ENCODE assay signal across 8 mouse cellular contexts in the genomic region with DNA sequence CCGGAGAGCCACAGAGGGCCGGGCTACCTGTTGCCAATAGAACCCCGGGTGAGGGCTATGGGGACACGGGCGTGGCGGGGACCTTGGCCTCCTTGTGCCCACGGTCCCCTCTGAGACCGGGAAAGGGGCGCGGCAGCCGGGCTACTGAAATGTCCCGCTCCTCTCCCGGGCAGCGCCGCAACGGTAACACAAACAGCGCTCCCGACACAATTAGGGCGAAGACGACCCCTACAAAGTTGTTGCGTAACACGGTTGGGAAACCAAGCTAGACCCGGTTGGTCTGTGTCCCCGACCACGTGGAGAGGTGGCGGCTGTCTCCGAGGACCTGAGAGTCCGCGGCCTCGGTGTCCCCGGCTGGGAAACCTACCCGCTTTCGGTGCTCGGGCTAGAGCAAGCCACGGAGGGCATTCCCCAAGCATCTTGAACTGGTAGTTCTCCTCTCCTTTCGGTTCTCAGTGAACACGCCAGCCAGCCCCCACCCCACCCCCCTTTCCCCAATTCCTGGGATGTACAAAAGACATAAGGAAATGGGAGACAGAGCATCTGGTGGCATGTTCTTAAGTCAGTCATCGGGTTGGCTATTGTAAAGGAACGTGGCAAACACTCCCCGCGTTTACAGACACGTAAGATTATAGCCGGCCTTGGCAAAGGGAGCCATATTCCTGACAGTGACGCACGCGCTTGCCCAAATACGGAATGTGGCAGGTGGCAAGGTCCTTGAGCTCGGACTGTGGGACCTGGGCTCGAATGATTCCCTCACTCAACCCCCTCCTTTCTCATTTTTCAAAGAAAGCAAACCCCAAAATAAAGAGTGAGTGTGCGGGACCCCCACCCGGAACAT. TPM values are rescaled to one million over a fixed set of nuclear protein-coding genes. Genes with fewer than 3 reads are reported as not detected.
DNase-seq lines count a peak whose midpoint lies in the region; ATAC-seq lines count a peak whose summit lies in the region.

No protein-coding gene starts in this region.

- 1% methylated on average over 51 of the region's 51 CpGs for WGBS in hindbrain, embryonic 12.5 days

- H3K4me1 ChIP-seq in hindbrain, embryonic 12.5 days, result peaks cover 21% of the 10 kb centered on the region

- H3K9me3 ChIP-seq in hindbrain, embryonic 12.5 days (replicated peaks), result no peaks in the 10 kb centered on the region

- no peak; the same call in 1 of the 2 replicates for ATAC-seq in hindbrain, embryonic 12.5 days (ENCODE audit: low FRiP score)
- no peak for ATAC-seq in activated CD4-positive, CD25-positive, alpha-beta regulatory T cell, adult 4 months

- H3K4me2 ChIP-seq in hindbrain, embryonic 12.5 days (replicated peaks), result peak overlapping the region; percentile 94

- H3K4me3 ChIP-seq in hindbrain, embryonic 12.5 days, result peak overlapping the region; percentile 84

- H3K9ac ChIP-seq in hindbrain, embryonic 12.5 days, result peak overlapping the region; percentile 89

- no peaks in the 10 kb centered on the region for H3K36me3 ChIP-seq in hindbrain, embryonic 12.5 days

- H3K27ac ChIP-seq in hindbrain, embryonic 12.5 days, result peak overlapping the region; percentile 60; the same call in 1 of the 2 replicates

- peaks cover 6% of the 10 kb centered on the region; the same call in 1 of the 2 replicates for H3K27me3 ChIP-seq in hindbrain, embryonic 12.5 days

- DNase-seq in NIH3T3 (ENCODE audit: low read depth), result peak; percentile 83
- peak; percentile 76 for DNase-seq in cerebellum, adult 11-12 months
- peak; percentile 30 for DNase-seq in forelimb bud, embryonic 11.5 days (ENCODE audit: low read depth, low spot score)
- peak; percentile 43 for DNase-seq in left cerebral cortex, adult 8-10 months (ENCODE audit: low spot score in 2 of 2)
- DNase-seq in lung, postnatal 4 days, result peak; percentile 58 to 66
- DNase-seq in right cerebral cortex, adult 2 months (ENCODE audit: low spot score in 2 of 2), result peak; percentile 63 to 72

RNA-seq across cellular contexts. Expression of gene Nfil3, which starts 0.8 kb away (rescaled TPM):
- polyA plus RNA-seq in hindbrain, embryonic 12.5 days (2016; fragmentation: Nextera tagmentation; extraction: Ambion mirVana), result 39.6 and 44.7 TPM in 2 replicates
- total RNA-seq in left cerebral cortex, adult 8-10 months (2022), result 10 to 100 TPM in 3 of 4 experiments, 1 to 10 TPM in 1; 9.5 to 11.4 (median 10.7) TPM
- 1 to 10 TPM; 3.7 to 4.2 TPM for polyA plus RNA-seq in activated CD4-positive, CD25-positive, alpha-beta regulatory T cell, adult 4 months (2017; shearing (Covaris generic))

RNA-seq across cellular contexts. Expression of gene Auh, which starts 52.2 kb away (rescaled TPM):
- 47.7 and 50.6 TPM in 2 replicates for polyA plus RNA-seq in hindbrain, embryonic 12.5 days (2016; fragmentation: Nextera tagmentation; extraction: Ambion mirVana)
- 100 to 1,000 TPM in 3 of 4 experiments, 10 to 100 TPM in 1; 94.6 to 109 (median 103) TPM for total RNA-seq in left cerebral cortex, adult 8-10 months (2022)
- 10 to 100 TPM; 30.0 to 34.8 TPM for polyA plus RNA-seq in activated CD4-positive, CD25-positive, alpha-beta regulatory T cell, adult 4 months (2017; shearing (Covaris generic))

Comparison
In these comparisons a context has a peak if more than half of its experiments do, and no peak if none do; other contexts are left out.
1. DNase-seq: peak in every context shown above with its lines; median percentile 83 in NIH3T3; 76 in cerebellum, adult 11-12 months; 68 in right cerebral cortex, adult 2 months; 62 in lung, postnatal 4 days; 43 in left cerebral cortex, adult 8-10 months; 30 in forelimb bud, embryonic 11.5 days.